Mouse (Mus musculus) megakaryocyte, adult 5-6 weeks (primary cell): ENCODE data around the gene Rps6kb1. TPM values are rescaled to one million over a fixed set of nuclear protein-coding genes. Genes with fewer than 3 reads are reported as not detected.

Experiments
- ATAC-seq: 2 replicates; pipeline ENCODE4 v1.8.0; 2016; ENCODE audit warnings: mild to moderate bottlenecking, inconsistent platforms; ENCODE audit not compliant: poor library complexity, severe bottlenecking
- total RNA-seq, 2 experiments: library from RNA; stranded (forward) in 1 of 2; stranded (reverse) in 1 of 2; fragments of 153-499, 151-499 nt in 1 of 2; fragments of 221-1000, 200-1000 nt in 1 of 2; gene quantifications; 2 replicates each; pipeline versions ENCODE4 v1.2.3 to v1.2.4; 2015 to 2017

The Rps6kb1 gene
- total RNA-seq, 2 experiments from 2014 or later: 29.9 to 30.4 TPM

DNA sequence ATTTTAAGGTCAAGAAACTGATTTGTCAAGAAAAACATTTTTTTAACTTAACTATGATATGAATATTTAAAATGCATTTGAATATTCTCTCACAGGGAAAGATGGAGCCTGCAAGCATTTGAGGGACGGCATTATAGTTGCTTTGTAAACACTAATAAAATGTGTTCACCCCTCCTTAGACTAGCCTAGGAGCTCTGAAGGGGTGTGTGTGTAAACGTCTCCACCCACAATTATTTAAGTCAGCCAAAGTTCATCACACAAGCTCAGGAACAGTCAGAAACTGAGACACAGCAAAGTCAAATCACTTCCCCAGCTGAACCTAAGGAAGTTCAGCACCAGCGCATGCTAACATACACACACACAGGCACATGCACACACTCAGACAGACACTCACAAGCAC lies 71.0 kb downstream of the Rps6kb1 start:
- no peak for ATAC-seq

DNA sequence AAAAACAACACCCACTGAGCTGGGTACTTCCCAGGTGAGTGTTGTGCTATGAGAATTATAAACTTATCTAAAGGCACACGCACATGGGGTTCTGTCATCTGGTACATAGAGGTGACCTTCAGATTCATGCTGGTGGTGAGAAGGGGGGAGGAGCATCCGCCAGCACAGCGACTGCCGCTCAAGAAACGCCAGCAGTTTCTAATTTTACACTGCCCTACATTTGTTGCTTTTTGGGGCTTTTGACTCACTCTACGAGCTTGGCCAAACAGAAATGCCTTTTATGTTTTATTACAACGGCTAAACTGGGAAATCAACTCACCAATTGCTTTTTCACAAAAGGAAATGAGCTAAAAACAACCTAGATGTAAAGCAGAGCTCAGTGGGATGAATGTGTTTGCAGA lies 71.8 kb downstream of the Rps6kb1 start:
- ATAC-seq: no peak

DNA sequence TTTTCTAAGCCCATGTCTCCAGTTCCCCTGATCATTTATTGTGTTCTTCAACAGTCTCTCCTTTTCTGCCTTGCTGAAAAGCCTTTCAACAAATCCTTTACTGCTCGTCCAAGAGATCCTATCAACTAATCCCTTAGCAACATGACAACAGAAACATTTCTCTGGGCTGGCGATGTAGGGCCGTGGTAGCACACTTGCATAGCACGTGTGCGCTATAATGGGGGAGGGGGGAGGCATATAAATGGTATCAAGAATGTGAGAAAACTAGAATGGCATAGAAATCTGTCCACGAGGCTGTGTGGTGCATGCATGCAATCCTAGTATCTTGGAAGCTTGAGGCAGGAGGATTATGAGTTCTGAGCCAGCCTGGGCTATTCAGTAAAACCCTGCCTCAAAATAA lies 72.8 kb downstream of the Rps6kb1 start:
- no peak for ATAC-seq

DNA sequence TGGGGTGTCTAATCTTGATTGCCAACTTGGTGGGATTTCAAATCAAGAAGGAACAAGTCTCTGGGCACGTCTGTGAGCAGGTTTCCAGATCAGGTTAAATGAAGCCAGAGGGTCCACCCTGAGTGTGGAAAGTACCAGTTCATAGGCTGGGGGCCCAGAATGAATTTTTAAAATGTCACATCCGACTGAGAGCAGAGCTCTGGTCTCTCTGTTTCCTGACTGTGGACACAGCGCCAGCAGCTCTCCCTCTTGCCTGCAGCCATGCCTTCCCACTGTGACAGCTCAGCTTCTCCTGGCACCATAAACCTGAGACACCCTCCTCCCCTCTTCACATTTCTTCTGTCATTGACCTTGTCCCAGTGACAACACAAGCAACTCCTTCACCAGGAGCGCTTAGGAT lies 75.6 kb downstream of the Rps6kb1 start:
- ATAC-seq: no peak

DNA sequence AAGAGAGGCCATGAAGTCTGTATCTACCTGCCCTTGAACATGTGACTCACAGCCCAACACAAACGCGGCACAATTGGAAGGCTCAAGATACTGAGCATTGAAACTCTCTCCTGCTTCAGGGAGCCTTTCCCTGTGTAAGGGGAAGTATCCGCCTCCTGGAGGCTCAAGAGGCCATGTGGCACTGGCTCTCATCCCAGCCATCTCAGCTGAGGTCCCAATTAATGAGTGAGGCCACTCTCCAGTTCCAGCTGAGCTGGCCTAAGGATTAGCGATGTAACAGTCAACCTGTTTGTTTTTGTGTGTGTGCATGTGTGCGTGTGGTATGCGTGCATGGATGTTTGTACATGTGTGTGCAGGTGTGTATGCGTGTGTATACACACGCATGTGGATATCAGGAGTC lies 76.3 kb downstream of the Rps6kb1 start:
- ATAC-seq: no peak

DNA sequence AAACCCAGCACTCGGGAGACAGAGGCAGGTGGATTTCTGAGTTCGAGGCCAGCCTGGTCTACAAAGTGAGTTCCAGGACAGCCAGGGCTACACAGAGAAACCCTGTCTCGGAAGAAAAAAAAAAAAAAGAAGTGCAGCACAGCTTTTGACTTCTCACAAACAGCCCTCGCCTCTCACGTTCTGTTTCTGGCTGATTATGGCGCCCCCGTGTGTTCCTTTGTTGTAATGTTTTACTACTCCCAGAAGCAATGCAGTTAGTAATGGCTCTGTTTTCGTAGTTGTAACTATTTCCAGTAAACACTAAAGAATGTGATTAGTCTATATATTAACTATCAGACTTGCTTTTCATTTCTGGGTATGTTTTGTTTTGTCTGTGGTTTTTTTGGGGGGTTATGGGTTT lies 80.3 kb downstream of the Rps6kb1 start:
- ATAC-seq: peak; percentile 75

DNA sequence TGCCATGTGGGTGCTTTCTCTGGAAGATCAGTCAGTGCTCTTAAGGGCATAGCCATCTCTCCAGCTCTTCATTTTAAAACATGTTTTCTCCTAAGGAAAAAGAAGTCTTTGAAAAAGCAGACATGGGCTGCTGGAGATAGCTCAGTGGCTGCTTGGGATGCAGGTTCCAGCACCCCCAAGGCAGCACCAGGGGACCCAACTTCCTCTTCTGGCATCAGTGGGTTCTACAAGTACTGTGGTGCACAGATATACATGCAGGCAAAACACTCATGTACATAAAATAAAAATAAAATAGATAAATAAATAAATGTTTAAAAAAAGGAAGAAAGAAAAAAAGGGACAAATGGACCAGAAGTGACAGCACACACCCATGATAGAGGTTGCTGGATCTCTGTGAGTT lies 82.0 kb downstream of the Rps6kb1 start:
- no peak for ATAC-seq

DNA sequence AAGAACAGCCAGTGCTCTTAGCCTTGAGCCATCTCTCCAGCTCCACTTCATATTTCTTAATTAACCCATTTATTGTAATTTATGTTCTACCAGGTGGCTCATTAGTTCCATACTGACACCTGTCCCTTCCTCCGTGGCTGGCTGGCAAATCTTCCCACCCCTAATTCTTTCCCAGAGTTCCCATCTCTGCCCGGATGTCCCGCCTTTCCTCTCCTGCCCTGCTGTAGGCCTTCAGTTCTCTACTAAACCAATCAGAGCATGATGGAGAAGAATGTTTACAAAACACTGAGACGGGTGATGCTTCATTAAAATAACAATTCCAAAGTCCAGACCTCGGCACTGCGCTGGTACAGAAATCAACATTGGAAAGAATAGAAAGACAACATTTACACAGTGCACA lies 85.7 kb downstream of the Rps6kb1 start:
- ATAC-seq: no peak

DNA sequence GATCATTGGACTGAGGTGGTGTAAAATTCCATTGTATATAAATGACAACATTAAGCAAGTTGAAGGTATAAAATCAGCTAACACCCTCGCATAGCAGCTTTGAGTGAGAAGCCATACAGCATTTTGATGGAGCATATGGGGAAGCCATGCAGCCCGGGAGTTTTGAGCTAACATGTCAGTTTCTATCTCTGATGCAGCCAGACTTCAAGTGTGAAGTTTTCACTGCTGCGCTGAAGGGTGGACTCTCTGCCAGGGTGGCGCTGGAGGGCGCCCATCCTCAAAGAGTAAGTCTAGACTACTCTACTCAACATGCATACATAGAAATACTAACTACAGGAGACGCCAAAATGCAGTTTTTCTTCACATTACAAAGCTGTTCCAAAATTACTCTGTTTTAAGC lies 87.1 kb downstream of the Rps6kb1 start:
- no peak for ATAC-seq

DNA sequence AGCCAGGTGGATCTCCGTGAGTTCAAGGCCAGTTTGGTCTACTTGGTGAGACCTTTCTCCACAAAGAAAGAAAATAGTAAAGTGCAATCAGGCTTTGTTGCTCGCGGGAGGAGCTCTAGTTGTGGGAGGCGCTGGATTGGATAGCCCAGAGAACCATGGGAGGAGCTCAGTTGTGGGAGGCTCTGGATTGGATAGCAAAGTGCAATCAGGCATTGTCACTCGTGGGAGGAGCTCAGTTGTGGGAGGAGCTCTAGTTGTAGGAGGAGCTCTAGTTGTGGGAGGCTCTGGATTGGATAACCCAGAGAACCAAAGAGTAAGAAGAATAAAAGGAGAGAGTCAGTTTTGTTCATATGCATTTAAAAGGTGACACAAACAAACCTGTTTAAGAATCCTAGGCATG lies 90.6 kb downstream of the Rps6kb1 start:
- ATAC-seq: no peak

Other genes with a start within 250 kb of the Rps6kb1 start
- 51.7 and 62.6 TPM in 2 replicates for gene Med13, start 187.2 kb downstream of the Rps6kb1 start, total RNA-seq (2015)
- 54.4 and 65.2 TPM in 2 replicates for gene Med13, start 187.2 kb downstream of the Rps6kb1 start, total RNA-seq (2017)
- 14.8 and 15.8 TPM in 2 replicates for gene Rnft1, start 60.1 kb downstream of the Rps6kb1 start, total RNA-seq (2015)
- gene Rnft1, start 60.1 kb downstream of the Rps6kb1 start, total RNA-seq (2017): 13.2 TPM in 2 replicates
- gene Tubd1, start 186 bp upstream of the Rps6kb1 start, total RNA-seq (2015): 7.8 and 9.6 TPM in 2 replicates
- gene Tubd1, start 186 bp upstream of the Rps6kb1 start, total RNA-seq (2017): 5.4 and 5.5 TPM in 2 replicates
- gene Vmp1, start 139.0 kb upstream of the Rps6kb1 start, total RNA-seq (2015): 172 and 215 TPM in 2 replicates
- 137 and 163 TPM in 2 replicates for gene Vmp1, start 139.0 kb upstream of the Rps6kb1 start, total RNA-seq (2017)
- gene Ptrh2, start 139.2 kb upstream of the Rps6kb1 start, total RNA-seq (2015): 11.8 and 12.2 TPM in 2 replicates
- 12.9 and 14.6 TPM in 2 replicates for gene Ptrh2, start 139.2 kb upstream of the Rps6kb1 start, total RNA-seq (2017)
- gene Cltc, start 212.8 kb upstream of the Rps6kb1 start, total RNA-seq (2015): 272 and 311 TPM in 2 replicates
- gene Cltc, start 212.8 kb upstream of the Rps6kb1 start, total RNA-seq (2017): 184 and 190 TPM in 2 replicates